Mouse (Mus musculus): ENCODE measurements around the gene Sdc4. TPM values are rescaled to one million over a fixed set of nuclear protein-coding genes. Genes with fewer than 3 reads are reported as not detected.

The Sdc4 gene
- polyA plus RNA-seq, 1 experiment from 2014 or later, result 41.9 TPM

GRCm38 (mm10) chr2:164429881-164430615, 13.6 kb downstream of the Sdc4 start:
- Histone ChIP-seq H3K9me3 (replicated peaks) (no peaks in the 10 kb centered on the region), H3K27me3 (no peaks in the 10 kb centered on the region), H3K36me3 (no peaks in the 10 kb centered on the region; the same call in 1 of the 2 replicates), H3K4me1 (replicated peaks) (peaks cover 33% of the 10 kb centered on the region), H3K4me2 (no peak overlapping the region), H3K9ac (no peak overlapping the region), H3K4me3 (no peak overlapping the region), H3K27ac (no peak overlapping the region)
- no peak for ATAC-seq (replicated peaks; ENCODE audit: insufficient number of reproducible peaks, insufficient read depth, low FRiP score, low read depth)
- 55% methylated on average over 15 of the region's 15 CpGs for WGBS

GRCm38 (mm10) chr2:164428451-164428850, 15.2 kb downstream of the Sdc4 start:
- no peak for ATAC-seq (replicated peaks; ENCODE audit: insufficient number of reproducible peaks, insufficient read depth, low FRiP score, low read depth)
- Histone ChIP-seq H3K4me3 (no peak overlapping the region), H3K9me3 (replicated peaks) (no peaks in the 10 kb centered on the region), H3K27me3 (no peaks in the 10 kb centered on the region), H3K4me2 (no peak overlapping the region), H3K9ac (no peak overlapping the region), H3K27ac (no peak overlapping the region), H3K36me3 (peaks cover 10% of the 10 kb centered on the region), H3K4me1 (replicated peaks) (peaks cover 29% of the 10 kb centered on the region)
- 43% methylated on average over 5 of the region's 5 CpGs for WGBS

DNA sequence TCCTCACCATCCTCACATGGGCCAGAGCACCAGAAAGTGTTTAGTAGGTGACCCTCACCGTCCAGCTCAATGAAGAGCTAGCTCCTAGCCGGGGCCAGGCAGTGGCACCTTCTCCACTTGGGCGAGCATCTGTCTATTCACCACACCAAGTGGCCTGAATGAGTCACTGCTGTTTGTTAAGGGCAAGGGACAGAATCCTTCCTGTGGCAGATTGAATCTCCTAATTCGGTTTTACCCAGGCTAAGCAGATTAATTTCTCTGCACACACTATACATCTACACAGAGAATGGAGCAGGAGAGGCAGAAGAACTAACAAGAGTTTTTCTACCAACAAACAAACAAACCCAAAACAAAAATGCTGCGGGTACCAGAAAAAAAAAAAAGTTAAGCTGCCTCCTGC, 16.7 kb downstream of the Sdc4 start:
- Histone ChIP-seq H3K9me3 (replicated peaks) (no peaks in the 10 kb centered on the region), H3K27ac (no peak overlapping the region), H3K4me2 (no peak overlapping the region), H3K9ac (no peak overlapping the region), H3K4me3 (no peak overlapping the region), H3K36me3 (peaks cover 10% of the 10 kb centered on the region), H3K27me3 (no peaks in the 10 kb centered on the region), H3K4me1 (replicated peaks) (peaks cover 14% of the 10 kb centered on the region)
- WGBS, result 74% methylated on average over 5 of the region's 5 CpGs
- no peak for ATAC-seq (replicated peaks; ENCODE audit: insufficient number of reproducible peaks, insufficient read depth, low FRiP score, low read depth)

GRCm38 (mm10) chr2:164426121-164426520, 17.6 kb downstream of the Sdc4 start:
- ATAC-seq (replicated peaks; ENCODE audit: insufficient number of reproducible peaks, insufficient read depth, low FRiP score, low read depth), result no peak
- Histone ChIP-seq H3K36me3 (peaks cover 10% of the 10 kb centered on the region), H3K27me3 (no peaks in the 10 kb centered on the region), H3K9ac (no peak overlapping the region), H3K4me2 (no peak overlapping the region), H3K27ac (no peak overlapping the region), H3K4me1 (replicated peaks) (peaks cover 8% of the 10 kb centered on the region), H3K4me3 (no peak overlapping the region), H3K9me3 (replicated peaks) (no peaks in the 10 kb centered on the region)
- WGBS, result 24% methylated on average over 12 of the region's 12 CpGs

DNA sequence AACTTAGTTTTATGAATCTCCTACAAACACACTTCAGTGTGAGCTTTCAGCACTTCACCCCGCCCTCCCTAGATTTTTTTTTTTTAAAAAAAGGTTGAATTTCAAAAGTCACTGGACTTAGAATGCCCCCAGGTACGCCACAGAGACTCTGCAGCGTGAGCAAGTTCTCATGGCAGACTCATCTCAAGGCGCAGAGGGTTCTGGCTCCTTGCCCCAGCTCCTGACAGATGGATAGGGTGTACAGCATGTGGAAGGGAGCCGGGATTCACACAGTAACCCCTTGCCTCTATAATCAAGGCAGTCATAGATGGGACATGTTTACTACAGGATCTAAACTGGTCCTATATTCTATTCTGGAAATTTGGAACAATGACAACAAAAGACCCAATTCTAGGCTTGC, 18.3 kb downstream of the Sdc4 start:
- 81% methylated on average over 5 of the region's 5 CpGs for WGBS
- H3K4me2 ChIP-seq, result no peak overlapping the region
- peaks cover under 1% of the 10 kb centered on the region for H3K4me1 ChIP-seq (replicated peaks)
- ATAC-seq (replicated peaks; ENCODE audit: insufficient number of reproducible peaks, insufficient read depth, low FRiP score, low read depth), result no peak
- H3K36me3 ChIP-seq, result peaks cover 10% of the 10 kb centered on the region
- no peak overlapping the region for H3K4me3 ChIP-seq
- no peaks in the 10 kb centered on the region for H3K9me3 ChIP-seq (replicated peaks)
- no peaks in the 10 kb centered on the region for H3K27me3 ChIP-seq
- H3K27ac ChIP-seq, result no peak overlapping the region
- no peak overlapping the region for H3K9ac ChIP-seq

DNA sequence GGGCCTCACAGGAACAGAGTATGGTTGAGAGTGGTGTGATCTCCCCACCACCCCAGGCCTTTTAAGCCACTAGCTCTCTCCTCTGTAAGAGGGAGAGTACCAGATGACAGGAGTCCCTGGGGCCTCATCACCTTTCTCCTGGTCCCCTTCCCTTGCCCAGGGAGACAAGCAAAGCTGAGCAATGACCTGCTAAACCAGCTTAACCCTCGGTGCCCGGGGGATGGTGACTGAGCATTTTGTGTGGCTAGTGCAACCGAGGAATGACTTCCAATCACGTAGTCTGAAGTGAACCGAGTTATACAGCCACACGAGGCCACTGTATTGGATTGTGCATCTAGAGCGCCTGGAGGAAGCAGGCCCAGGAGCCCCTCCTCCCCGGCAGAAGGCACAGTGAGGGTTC, 19.3 kb downstream of the Sdc4 start:
- no peaks in the 10 kb centered on the region for H3K9me3 ChIP-seq (replicated peaks)
- 87% methylated on average over 8 of the region's 8 CpGs for WGBS
- no peaks in the 10 kb centered on the region for H3K4me1 ChIP-seq (replicated peaks)
- H3K36me3 ChIP-seq, result peaks cover 10% of the 10 kb centered on the region
- no peaks in the 10 kb centered on the region for H3K27me3 ChIP-seq
- no peak for ATAC-seq (replicated peaks; ENCODE audit: insufficient number of reproducible peaks, insufficient read depth, low FRiP score, low read depth)
- H3K4me2 ChIP-seq, result no peak overlapping the region
- no peak overlapping the region for H3K4me3 ChIP-seq
- H3K27ac ChIP-seq, result no peak overlapping the region
- H3K9ac ChIP-seq, result no peak overlapping the region

DNA sequence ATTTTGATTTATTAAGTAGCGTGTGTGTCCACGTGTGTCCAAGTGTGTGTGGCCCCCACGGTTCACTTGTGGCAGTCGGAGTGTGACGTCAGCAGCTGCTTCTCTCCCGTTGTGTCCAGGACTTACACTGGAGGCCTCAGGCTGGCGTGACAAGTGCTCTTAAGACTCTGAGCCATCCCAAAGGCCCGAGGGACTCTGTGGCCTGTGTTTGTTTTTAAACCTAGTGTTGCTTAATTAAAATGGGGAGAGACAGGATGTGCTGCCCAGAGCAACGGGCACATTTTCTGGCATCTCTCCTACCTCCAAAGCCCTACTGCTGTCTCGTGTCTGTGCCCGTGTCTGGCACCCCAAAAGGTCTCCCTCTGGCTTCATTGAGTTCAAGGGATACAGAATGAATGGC, 20.2 kb downstream of the Sdc4 start:
- peaks cover 10% of the 10 kb centered on the region for H3K36me3 ChIP-seq
- H3K9me3 ChIP-seq (replicated peaks), result no peaks in the 10 kb centered on the region
- no peaks in the 10 kb centered on the region for H3K4me1 ChIP-seq (replicated peaks)
- no peak overlapping the region for H3K27ac ChIP-seq
- peaks cover 5% of the 10 kb centered on the region; the same call in 1 of the 2 replicates for H3K27me3 ChIP-seq
- H3K4me3 ChIP-seq, result no peak overlapping the region
- no peak for ATAC-seq (replicated peaks; ENCODE audit: insufficient number of reproducible peaks, insufficient read depth, low FRiP score, low read depth)
- H3K9ac ChIP-seq, result no peak overlapping the region
- no peak overlapping the region for H3K4me2 ChIP-seq
- WGBS, result 88% methylated on average over 11 of the region's 11 CpGs

DNA sequence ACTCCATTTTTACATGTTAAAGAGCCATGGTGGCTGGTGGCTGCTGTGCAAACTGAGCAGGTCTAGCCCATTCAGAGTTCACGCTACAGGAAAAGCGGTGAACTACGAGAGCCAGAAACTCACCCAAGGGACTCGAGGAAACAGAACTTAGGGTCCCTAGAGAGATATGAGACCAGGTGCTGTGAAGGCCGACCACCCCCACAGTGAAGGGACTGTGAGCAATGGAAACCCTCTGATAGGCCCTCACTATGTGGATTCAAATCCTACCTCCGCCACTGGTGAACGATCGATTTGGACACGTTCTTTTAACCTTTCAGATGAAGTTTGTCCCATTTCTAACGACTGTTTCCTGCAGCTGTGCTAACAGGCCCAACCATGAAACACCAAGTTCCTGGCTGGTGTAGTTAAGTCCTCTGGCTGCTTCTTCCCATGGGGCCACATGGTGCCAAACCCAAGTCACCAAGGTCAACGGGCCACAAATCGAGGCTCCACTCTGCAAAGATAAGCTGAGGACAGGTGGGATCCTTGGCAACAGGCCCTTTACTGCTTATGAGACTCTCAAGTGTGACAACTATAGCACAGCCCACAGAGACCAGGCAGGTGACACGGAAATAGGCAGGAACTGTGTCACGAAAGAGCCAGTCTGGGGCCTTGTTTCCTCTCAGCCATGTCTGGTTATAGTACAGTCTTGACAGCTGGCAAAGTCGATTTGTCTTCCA, 20.9 kb downstream of the Sdc4 start:
- peaks cover 6% of the 10 kb centered on the region; the same call in 1 of the 2 replicates for H3K27me3 ChIP-seq
- no peaks in the 10 kb centered on the region for H3K4me1 ChIP-seq (replicated peaks)
- H3K9me3 ChIP-seq (replicated peaks), result no peaks in the 10 kb centered on the region
- ATAC-seq (replicated peaks; ENCODE audit: insufficient number of reproducible peaks, insufficient read depth, low FRiP score, low read depth), result no peak
- H3K4me3 ChIP-seq, result no peak overlapping the region
- H3K36me3 ChIP-seq, result peaks cover 10% of the 10 kb centered on the region
- 77% methylated on average over 15 of the region's 15 CpGs for WGBS
- no peak overlapping the region for H3K27ac ChIP-seq
- no peak overlapping the region for H3K9ac ChIP-seq
- no peak overlapping the region for H3K4me2 ChIP-seq

DNA sequence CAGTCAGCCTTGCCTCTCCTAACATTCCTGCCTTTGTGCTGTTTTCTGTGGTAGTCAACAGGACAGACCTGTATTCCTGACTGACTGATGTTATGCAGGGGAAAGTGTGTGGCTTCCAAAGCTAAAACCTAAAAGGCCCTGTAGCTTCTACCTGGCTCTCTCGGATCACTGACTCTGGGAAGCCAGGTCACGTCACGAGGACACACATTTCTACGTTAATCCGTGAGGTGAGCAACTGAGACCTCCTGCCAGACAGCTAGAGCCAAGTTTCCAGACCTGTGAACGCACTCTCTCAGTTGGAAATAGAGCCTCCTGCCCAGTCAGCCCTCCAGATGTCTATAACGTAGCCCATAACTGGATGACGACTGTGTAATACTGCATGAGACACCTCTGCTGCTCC, 21.7 kb downstream of the Sdc4 start:
- no peak for ATAC-seq (replicated peaks; ENCODE audit: insufficient number of reproducible peaks, insufficient read depth, low FRiP score, low read depth)
- Histone ChIP-seq H3K27me3 (peaks cover 8% of the 10 kb centered on the region; the same call in 1 of the 2 replicates), H3K4me2 (no peak overlapping the region), H3K9me3 (replicated peaks) (no peaks in the 10 kb centered on the region), H3K36me3 (peaks cover 10% of the 10 kb centered on the region), H3K9ac (no peak overlapping the region), H3K4me1 (replicated peaks) (no peaks in the 10 kb centered on the region), H3K27ac (no peak overlapping the region; the same call in 1 of the 2 replicates), H3K4me3 (no peak overlapping the region)
- WGBS, result 79% methylated on average over 8 of the region's 8 CpGs

DNA sequence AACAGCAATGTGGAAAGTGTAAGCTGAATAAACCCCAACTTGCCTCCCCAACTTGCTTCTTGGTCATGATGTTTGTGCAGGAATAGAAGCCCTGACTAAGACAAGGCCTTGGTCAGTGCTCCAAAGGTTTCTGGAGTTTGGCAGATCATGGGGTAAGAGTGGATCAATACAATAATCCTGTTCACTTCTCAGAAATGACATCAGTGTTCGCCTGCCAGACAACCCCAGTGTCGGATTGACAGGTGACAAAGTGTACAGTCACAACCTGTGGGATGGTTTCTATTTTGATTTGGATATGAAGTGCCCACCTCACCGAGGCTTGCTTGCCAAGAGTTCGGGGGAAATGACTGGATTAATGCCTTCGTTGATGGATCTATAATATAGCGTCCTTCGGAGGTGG, 22.4 kb downstream of the Sdc4 start:
- Histone ChIP-seq H3K4me1 (replicated peaks) (no peaks in the 10 kb centered on the region), H3K27ac (no peak overlapping the region), H3K9me3 (replicated peaks) (no peaks in the 10 kb centered on the region), H3K36me3 (peaks cover 10% of the 10 kb centered on the region), H3K4me2 (no peak overlapping the region), H3K27me3 (peaks cover 8% of the 10 kb centered on the region; the same call in 1 of the 2 replicates), H3K4me3 (no peak overlapping the region), H3K9ac (no peak overlapping the region)
- ATAC-seq (replicated peaks; ENCODE audit: insufficient number of reproducible peaks, insufficient read depth, low FRiP score, low read depth), result no peak
- WGBS, result 83% methylated on average over 7 of the region's 7 CpGs

- Histone ChIP-seq H3K4me1 (replicated peaks) (no peaks in the 10 kb centered on the region; the same call in 1 of the 2 replicates), H3K9ac (no peak overlapping the region)
These were observed 24.2 kb downstream of the Sdc4 start for GRCm38 (mm10) chr2:164419489-164419888.

More at GRCm38 (mm10) chr2:164419489-164419888, 24.2 kb downstream of the Sdc4 start:
- 15% methylated on average over 3 of the region's 3 CpGs for WGBS
- Histone ChIP-seq H3K4me2 (no peak overlapping the region), H3K36me3 (peaks cover 8% of the 10 kb centered on the region), H3K9me3 (replicated peaks) (no peaks in the 10 kb centered on the region), H3K4me3 (no peak overlapping the region), H3K27ac (no peak overlapping the region), H3K27me3 (peaks cover 16% of the 10 kb centered on the region)
- ATAC-seq (replicated peaks; ENCODE audit: insufficient number of reproducible peaks, insufficient read depth, low FRiP score, low read depth), result no peak
